Mouse (Mus musculus) layer of hippocampus, postnatal 14 days (tissue): ENCODE measurements at regions not wholly inside any gene's neighbourhood (a gene's known extent, or its start where the extent isn't known, plus 50 kb on each side); places are given as distances from the start of the nearest gene placed in this dataset.
A peak's percentile ranks its signal among the peaks of the same experiment; 100 is the strongest.
"Not testable (repeated sequence)": the region's sequence is repeated elsewhere in the genome, so short reads cannot be mapped to it uniquely, and the experiment has no call there.

Source experiments
- DNase-seq, 2 experiments: peaks; one replicate each; pipeline ENCODE4 v3.0.0; 2021 to 2022; ENCODE audit warnings: low spot score in 2 of 2, mixed read lengths in 1 of 2

DNA sequence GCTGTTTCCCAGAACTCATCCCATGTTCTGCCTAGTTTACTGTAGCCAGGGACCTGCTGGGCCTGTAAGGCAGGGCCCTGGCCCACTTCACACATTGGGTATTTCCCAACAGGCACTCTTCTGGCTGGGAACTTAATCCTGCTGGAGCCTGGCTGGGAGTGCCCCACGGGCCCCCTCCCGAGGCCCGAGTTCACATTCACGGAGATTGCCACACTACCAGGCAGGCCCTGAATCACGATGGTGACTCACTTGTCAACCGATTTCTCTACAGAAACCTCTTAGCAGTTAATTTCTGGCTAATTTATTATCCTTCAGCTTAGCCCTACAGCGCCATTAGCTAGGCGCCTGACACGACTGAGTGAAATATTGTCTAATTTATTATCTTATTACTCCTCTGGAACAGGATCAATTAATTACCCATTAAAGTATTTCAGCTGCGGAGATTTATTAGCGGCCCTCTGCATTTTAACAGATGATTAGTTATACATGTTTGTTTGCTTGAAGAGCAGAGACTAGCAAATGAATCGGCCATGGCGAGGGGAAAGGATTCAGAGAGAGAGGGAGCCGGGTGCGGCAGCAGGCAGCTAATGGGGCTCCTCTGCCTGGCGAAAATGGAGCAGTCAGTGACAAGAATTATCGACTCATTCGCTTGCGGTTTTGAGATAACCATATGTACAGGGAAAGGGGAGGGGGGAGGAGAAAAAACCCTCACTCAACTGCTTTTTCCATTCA is 229.7 kb upstream of the Zfp703 start:
- no peak for DNase-seq

DNA sequence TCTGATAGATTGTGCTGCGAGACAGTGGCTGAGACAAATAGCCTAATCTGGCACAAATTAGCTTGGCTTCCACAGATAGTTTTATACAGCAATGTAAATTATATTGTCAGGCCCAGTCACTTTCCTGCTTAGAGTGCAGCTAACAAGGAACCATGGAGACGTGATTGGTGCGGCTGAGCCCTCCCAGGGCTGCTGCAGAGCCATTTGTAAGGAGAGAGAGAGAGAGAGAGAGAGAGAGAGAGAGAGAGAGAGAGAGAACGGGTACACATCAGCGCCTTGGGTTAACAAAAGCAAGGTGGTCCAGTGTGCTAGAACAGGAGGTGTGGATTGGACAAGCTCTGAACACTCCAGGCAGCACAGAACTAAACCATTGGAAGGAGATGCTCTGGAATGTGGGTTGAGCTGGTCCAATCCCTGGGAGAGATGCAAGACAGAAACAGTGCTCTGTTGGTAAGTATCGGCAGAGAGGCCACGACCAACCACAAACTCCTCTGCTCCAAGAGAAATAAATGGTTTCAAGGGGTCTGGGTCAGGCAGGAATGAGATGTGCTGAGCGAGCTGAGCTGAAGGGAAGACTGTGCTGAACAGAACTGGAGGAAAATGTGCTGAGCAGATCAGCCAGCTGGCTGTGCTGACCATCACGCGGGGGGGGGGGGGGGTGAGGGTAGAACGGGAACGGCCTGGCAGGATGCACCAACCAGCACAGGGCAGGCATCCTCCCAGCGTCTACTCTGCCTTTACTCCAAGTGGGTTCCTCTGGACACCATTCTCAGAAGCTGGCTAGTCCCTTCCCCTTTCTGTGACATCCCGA is 228.8 kb upstream of the Zfp703 start:
- no peak for DNase-seq

DNA sequence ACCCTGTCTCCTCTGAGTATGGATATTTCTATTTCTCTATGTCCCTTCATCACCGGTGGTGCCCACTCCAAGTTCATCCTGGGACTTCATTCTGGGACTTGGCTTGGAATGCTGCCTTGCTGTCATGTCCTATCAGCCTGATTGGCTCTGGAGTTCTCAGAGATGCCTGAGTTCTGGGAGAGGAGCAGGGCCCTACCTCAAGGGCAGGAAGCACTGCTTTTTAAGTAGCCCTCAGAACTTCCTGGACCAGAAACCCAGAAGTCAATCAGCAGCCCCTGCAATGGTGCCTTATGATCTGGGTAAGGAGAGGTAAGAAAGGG is 228.2 kb upstream of the Zfp703 start:
- DNase-seq, result no peak

DNA sequence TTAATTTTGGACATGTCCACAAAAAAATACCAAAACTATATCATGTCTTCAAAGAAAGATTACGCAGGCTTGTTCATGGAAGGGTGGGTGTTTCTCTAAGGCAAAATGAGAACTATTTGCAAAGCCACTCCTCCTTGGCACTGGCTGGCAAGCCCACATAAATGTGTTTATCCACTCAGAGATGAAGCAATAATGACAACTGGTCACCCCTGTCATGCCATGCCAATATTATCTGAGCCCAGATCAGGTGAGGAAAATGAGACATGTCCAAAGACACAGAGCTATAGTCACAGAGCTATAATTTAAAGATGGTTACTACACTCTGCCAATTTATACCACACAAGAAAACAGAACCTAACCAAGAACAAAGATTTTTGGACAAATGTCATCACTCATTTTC is 227.0 kb upstream of the Zfp703 start:
- DNase-seq, result no peak

DNA sequence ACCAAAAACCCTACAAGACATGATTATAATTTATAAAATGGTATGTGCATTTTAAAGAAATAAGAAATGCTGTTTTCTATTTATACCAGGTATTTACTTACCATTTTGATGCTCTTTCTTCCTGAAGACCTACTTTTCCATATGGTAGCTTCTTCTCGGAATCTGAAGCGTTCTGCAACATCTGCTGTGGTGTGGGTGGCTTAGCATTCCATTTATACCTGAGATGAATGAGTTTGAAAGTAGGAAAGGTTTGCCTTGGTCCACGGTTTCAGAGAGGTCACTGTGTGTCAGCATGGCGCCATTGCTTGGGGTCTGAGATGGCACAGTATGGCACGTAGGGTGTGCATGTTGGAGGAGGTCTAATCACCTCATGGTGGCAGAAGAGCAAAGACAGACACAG is 225.5 kb upstream of the Zfp703 start:
- no peak for DNase-seq

DNA sequence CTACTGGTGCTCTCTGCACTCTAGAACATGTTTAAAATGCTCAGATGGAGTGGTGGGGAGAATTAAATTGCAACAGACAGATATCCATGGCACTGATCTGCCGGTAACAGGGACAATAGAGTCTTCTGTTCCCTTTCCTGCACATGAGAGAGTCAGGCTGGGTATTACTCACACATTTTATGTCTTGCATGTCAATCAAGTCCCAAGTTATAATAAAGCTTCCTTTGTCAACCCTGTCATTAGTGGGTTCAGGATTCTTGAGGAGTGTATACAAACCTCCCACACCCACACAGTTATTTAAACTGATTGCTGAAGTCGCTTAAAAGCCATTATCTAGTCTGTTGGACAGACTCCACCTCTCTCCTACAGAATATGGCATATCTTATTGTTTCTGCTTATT is 220.7 kb upstream of the Zfp703 start:
- no peak for DNase-seq

DNA sequence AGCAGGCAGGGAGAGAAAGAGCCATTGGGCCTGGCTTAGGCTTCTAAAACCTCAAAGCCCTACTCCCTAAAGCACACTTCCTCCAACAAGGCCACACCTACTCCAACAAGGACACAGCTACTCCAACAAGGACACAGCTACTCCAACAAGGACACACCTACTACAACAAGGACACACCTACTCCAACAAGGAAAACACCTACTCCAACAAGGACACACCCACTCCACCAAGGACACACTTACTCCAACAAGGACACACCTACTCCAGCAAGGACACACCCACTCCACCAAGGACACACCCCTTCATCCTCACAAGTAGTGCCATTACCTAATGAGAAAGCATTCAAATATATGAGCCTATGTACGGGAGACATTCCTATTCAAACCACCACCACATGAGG is 216.4 kb upstream of the Zfp703 start:
- DNase-seq, result no peak

DNA sequence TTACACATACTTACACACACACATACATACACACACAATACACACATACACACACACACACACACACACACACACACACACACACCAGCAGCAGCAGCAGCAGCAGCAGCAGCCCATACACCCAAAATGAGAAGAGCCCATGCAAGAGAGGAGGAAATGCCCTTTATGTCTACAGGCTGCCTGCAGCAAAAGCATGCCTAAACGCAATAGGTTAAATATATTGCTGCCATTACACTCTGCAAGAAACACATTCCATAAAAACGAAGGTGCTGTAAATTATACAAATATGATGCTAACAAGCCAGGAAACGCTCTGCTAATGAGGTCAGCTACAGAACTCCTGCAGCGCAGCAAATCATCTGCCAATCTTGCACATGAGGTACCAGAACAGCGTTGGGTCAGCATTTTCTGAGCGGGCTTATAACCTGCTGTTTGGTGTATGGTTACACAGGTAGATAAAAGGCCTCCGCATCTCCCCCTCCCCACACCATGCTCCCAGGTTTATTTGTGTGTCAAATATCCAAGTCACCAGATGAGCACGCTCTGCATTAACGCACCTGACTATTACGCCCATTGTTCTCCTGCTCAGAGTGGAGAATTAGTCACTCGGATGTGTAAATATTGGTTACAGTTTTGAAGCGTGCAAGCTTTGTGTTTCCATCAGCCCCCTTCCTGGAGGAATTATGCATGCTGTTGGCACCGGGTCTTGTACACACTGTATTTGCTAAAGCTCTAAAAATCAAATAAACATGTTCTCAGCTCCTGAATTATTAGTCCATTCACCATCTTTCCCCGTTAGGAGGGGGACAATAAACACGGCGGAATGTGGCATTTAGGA is 214.0 kb upstream of the Zfp703 start:
- no peak for DNase-seq

DNA sequence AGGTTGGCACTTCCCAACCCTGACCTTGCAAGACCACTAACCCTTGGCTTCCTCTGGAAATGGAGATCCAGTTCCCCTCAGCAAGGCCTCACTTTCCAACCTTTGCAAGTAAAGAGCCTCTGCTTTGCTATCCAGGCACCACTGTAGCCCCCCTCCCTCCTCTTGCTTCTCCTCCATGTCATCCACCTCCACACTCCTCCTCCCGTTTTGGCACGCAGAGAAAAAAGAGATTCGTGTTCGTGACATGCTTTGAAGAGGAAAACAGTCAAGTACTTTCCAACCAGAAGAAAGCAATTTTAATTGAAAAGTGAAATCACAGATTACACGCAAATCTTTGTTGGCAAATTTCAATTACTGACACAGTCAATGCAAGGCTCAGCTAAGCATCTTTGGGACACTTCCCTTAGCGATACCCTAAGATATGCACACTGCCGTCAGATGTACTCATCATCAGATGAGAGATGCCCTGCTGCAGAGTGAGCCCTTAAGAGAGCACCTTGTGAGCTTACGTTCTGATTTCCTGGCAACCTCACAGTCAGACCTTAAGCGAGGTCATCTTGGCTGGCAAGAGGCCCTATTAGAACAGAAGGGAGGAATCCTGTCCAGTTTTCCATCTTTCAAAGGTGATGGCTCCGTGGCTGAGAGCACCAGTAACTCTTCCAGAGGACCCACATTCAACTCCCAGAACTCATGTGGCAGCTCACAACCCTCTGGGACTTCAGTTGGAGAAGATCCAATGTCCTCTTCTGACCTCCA is 208.5 kb upstream of the Zfp703 start:
- no peak for DNase-seq

DNA sequence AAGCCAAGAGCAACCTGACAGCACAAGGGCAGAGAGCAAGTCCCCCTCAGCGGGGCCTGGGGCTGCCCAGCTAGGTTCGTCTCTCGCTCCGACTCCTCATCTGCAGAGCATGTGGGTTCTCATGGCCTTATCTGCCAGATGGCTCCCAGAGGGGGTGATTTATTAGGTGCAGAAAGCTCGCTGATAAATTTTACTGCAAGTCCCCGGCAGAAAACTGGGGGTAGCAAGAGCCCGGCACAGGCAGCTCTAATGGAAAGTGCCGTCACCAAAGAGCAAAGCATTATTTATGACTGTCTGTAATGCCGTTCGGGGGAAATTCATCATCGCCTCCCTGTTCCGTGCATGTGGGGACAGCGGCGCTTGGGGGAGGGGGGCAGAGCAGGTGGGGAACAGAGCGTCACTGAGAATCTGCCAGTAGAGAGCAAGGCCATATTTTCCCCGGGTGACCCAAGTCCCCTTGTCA is 206.7 kb upstream of the Zfp703 start:
- DNase-seq, result no peak

DNA sequence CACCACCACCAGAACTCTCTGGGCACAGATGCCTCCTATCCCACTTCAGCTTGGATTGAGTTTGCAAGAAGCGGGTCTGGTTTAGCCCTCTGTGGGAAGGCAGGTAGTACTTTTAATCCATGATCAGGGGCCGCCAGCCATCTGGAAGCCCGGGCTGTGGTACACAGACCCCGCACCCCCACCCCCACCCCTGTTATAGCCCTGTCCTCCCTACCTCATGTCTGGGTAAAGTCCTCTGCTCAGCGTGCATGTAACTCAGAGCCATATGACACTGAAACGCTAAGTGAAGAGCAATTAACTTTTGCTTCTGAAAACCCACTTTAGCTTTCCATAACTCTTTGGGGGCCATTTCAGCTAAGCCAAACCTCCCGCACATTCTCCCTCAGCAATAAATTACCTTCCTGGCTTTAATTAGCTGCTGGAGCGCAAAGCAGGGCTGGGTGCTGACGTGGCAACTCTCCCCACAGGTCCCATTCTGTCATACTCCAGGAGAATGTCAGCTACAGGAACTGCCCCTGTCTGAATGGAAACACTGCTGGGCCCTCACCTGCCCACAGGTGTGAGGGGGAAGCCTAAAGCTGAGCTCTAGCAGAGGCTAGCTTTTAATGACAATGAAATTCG is 198.1 kb upstream of the Zfp703 start:
- DNase-seq, result no peak

DNA sequence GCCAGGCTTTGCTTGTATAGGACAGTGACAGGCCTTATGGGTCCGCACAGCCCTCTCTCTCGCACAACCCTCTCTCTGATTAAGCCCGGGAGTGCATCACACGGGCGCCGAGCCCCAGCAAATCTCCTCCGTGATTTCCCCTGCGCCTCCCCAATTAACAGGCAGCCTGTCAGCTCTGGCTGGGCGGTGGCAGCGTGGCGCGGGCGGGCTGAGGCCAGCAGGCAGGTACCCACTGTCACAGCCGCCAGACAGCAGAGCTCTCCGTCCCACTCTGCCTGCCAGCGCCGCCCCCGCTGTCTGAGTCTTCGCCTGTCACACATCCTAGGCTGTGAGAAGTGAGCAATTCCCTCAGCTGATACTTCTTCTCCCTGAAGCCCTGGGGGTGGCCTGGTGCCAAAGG is 196.6 kb upstream of the Zfp703 start:
- peak; percentile 26 to 33 for DNase-seq

DNA sequence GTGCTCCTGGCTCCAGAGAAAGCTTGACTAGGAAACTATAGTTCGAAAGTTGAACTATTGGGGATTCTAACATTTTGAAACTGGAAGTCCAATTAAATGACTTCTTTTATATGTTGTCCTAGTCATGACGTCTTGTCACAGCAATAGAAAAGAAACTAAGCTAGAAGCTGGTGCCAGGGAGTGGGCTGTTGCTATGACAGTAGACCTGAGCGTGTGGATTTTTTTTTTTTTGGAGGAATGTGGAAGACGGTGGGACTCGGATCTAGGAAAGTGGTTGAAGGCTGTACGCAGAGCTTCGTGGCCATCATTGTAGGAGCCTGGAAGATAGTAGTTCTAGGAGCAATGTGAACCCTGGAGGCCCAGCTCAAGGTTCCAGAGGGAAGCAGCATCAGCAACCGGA is 194.2 kb upstream of the Zfp703 start:
- not testable (repeated sequence) for DNase-seq

DNA sequence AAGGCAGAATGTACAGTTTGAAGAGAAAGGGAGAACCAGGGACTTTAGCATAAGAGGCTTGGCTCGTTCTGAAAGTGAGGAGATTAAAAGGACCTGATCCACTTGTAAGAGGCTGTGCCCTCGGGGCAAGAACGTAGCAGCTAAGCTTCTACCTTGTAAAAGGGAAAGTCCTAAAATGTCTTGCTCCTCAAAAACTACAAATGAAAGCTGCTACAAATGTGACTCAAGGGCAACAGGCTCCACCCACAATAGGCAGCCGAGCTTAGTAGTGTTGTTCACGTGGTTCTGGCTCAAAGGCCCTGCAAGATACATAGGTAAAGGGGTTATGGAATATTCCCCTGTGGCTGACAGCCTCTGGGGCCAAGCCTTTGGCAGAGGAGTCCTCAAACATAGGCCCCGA is 192.7 kb upstream of the Zfp703 start:
- no peak for DNase-seq

DNA sequence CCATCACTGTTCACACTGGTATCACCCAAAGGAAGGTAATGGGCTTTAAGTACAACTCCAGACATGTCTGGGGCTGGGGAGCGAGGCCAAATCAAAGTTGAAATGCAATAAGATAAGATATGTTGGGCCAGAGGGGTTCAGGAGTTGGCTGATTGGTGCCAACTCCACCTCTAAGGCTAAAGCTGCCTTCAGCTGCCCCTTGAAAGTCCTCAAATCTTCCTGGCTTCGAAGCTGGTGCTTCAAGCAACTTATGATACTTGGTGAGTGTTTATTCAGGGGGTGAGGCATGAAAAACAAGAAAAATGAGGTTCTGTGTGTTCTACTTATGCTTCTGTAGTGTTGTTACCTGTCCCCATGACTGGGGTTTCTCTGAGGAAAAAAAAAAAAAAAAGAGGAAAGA is 185.3 kb upstream of the Zfp703 start:
- no peak for DNase-seq

DNA sequence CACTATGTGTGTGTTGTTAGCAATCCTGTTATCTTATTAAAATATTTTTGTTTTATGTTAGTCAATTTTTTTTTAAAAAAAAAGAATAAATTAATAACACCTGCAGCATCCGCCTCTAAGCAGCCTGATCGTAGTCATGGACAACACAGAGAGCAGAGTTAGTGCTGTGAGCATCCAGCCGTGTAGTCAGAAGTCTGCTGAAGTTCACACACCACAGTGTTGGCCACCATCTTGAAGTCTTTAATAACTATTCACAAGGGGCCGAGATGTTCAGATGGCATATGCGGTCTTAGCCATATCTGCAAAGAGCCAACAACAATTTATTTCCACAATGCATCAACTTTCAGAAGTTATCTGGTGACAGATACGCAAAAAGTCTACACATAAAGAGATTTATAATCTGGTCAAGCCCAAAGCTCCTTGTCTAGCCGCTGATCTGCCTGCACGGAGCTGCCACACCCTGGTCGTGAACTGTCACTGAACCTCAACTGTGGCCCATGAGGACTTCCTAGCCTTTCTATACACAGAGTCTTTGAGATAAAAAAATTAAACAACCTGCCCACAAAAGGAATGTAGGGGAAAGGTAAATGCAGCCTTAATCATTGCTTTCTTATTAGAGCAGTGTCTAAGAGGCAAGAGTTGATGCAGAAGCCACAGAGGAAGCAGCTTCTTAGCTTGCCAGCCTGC is 183.4 kb upstream of the Zfp703 start:
- DNase-seq, result no peak

DNA sequence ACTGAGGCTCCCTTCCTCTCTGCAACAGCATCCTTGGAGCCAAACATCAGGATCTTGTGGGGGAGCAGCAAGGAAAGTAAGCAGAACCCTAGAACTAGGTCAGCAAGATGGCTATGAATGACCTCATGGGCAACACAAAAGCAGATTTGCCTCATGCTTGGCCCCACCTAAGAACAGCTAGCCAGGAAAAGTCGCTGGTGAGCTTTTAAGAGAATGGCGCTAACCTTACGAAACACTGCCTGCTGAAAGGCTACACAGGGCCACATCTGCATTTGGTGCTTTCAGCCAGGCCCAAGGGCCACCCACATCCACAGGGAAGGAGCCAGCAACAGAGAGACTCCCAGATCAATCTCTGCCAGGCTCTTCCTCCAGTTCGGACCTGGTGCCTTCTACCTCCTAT is 182.7 kb upstream of the Zfp703 start:
- no peak for DNase-seq

DNA sequence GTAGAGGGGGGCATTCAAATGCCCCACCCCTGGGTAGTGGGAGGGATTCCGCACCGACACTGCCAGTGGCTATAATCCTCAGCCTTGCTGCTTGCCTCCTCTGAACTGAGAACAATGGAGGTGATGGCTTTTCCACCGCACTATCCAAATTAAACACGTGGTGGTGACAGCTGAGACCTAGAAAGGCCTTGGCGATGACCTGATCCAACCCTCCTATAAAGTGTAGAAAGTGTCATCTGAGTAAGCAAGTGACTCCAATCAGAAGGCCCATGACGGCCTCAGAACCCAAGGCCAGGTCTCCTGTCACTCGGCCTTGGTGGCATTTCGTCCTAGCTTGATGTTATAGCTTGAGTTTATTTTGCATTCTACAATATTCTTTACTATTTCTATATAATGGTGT is 181.5 kb upstream of the Zfp703 start:
- DNase-seq, result no peak

DNA sequence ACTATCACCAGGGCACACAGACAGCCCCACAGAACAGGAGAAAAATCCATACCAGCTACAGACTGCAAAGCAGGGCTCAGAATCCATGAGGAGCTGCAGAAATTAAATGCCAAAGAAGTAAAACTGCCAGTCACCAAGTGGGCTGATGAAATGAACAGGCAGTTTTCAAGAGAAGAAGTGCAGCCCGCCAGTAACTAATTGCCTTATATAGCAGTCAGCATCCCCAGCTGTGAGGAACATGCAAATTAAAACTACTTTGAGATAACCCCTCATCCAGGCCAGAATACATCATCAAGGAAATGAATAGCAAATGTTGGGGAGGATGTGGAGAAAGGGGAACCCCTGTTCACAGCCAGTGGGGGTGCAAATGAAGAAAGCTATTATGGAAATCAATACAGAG is 177.3 kb upstream of the Zfp703 start:
- DNase-seq, result no peak

DNA sequence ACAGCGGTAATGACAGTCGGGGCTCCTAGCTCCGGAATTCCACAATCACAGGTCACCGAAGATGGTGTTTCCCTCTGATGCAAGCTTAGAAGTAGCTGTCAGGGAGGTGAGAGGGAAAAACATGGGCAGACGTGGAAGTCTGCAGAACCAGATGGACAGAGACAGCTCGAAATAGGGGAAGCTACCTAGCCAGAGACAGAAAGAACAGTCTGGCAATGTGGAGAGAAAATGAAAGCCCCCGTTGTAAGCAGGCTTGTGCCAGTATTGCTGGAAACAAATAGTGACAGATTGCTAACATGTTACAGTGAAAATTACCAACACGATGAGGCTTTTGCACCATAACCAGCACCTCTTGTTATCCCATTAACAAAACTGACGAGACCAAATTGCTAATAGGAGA is 173.0 kb upstream of the Zfp703 start:
- peak; percentile 31 to 77 for DNase-seq
